Mouse (Mus musculus): ENCODE measurements around the gene S100a6. TPM values are rescaled to one million over a fixed set of nuclear protein-coding genes. Genes with fewer than 3 reads are reported as not detected.

The S100a6 gene
- polyA plus RNA-seq, 1 experiment = 3,458 TPM

DNA sequence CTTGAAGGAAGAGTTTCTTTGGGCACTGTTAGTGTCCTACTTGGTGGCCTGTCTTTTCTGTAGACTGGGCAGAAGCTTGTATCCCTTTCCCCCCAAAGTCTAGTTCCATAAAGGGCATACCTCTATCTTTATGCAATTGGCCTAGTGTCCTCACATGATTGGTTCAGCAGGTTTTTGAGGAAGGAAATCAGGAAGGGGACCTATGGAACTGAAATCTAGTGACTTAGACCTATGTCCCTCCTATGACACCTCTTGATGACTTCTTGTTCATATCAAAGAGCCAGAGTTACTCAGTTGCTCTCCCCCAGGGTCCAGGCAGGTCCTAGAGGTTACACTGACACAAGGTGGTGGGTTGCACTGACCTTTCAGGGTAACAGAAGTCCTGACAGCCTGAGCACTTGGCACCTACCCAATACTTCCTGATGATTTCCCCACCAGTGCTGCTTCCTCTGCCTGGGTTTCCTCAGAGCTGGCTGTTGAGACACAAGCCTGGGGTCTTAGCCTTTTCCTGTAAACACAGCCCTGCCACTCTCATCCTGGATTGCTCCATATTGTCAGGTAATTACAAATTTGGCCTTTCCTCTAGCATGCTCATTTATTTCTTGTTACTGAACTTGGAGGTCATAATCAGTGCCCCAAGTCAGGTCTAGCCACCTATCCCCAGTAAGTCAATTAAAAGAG is 46.8 kb downstream of the S100a6 start:
- Histone ChIP-seq H3K4me1 (ENCODE audit: control insufficient read depth, insufficient read depth, low read length) (0 out of 2 replicates have a peak, but pooled peaks cover 6% of the 10 kb centered on the region), H3K4me3 (ENCODE audit: insufficient read depth, low read length) (no peak overlapping the region), H3K27ac (ENCODE audit: insufficient read depth, low read length) (no peak overlapping the region)
- TF ChIP-seq CTCF (IDR thresholded peaks at IDR 0.05; ENCODE audit: borderline replicate concordance, insufficient read depth, low read length) (no peak), POLR2A (IDR thresholded peaks at IDR 0.05; ENCODE audit: low read depth, low read length) (no peak)

- H3K27ac ChIP-seq (ENCODE audit: insufficient read depth, low read length) = no peak overlapping the region
- H3K4me3 ChIP-seq (ENCODE audit: insufficient read depth, low read length) = no peak overlapping the region
- no peaks in the 10 kb centered on the region for H3K4me1 ChIP-seq (ENCODE audit: control insufficient read depth, insufficient read depth, low read length)
- TF ChIP-seq CTCF (IDR thresholded peaks at IDR 0.05; ENCODE audit: borderline replicate concordance, insufficient read depth, low read length) (no peak), POLR2A (IDR thresholded peaks at IDR 0.05; ENCODE audit: low read depth, low read length) (no peak)
Measured at GRCm38 (mm10) chr3:90664219-90664618, 51.5 kb downstream of the S100a6 start.

DNA sequence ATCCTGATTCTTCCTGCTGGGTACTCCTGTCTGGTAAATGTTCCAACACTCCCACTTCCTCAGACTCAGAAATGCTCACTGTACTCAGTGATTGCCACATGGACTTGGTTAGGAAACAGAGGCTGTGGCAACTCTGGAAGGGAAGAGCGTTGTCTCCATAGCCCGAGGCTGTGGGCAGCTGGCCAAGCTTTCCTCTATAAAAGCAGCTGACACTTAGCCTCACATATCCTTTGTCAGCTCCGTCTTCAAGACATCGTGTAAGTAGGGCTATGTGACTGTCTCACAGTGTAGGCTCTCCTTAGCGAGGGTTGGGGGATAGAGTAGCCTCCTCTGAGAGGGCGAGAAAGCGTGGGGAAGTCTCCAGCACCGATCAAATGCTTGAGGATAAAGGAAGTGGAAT is 56.2 kb downstream of the S100a6 start, which contains the start of gene S100a8:
Gene S100a8, plus strand, starts transcription at position 133 of the 400 bp plus-strand sequence.
- Histone ChIP-seq H3K27ac (ENCODE audit: insufficient read depth, low read length) (no peak within 1 kb of the TSS), H3K4me1 (ENCODE audit: control insufficient read depth, insufficient read depth, low read length) (no peaks in the 10 kb centered on the region), H3K4me3 (ENCODE audit: insufficient read depth, low read length) (no peak within 1 kb of the TSS)
- TF ChIP-seq CTCF (IDR thresholded peaks at IDR 0.05; ENCODE audit: borderline replicate concordance, insufficient read depth, low read length) = no peak
- no peak for TF ChIP-seq POLR2A (IDR thresholded peaks at IDR 0.05; ENCODE audit: low read depth, low read length)

Other genes starting within 250 kb of the S100a6 start
- gene Slc27a3, start 222.9 kb upstream of the S100a6 start, polyA plus RNA-seq (2011; ENCODE audit: insufficient read length, low read depth, missing spikeins) = 9.0 and 20.0 TPM in 2 replicates
- 39.5 and 40.0 TPM in 2 replicates for gene Ints3, start 179.3 kb upstream of the S100a6 start, polyA plus RNA-seq (2011; ENCODE audit: insufficient read length, low read depth, missing spikeins)
- gene Npr1, start 147.0 kb upstream of the S100a6 start, polyA plus RNA-seq (2011; ENCODE audit: insufficient read length, low read depth, missing spikeins) = 0.18 TPM in 1 of 2 replicates, not detected in the other
- 82.1 and 97.0 TPM in 2 replicates for gene Ilf2, start 136.8 kb upstream of the S100a6 start, polyA plus RNA-seq (2011; ENCODE audit: insufficient read length, low read depth, missing spikeins)
- 87.6 and 102 TPM in 2 replicates for gene Snapin, start 121.8 kb upstream of the S100a6 start, polyA plus RNA-seq (2011; ENCODE audit: insufficient read length, low read depth, missing spikeins)
- 92.9 and 111 TPM in 2 replicates for gene Chtop, start 103.4 kb upstream of the S100a6 start, polyA plus RNA-seq (2011; ENCODE audit: insufficient read length, low read depth, missing spikeins)
- 27.6 and 37.9 TPM in 2 replicates for gene S100a1, start 98.5 kb upstream of the S100a6 start, polyA plus RNA-seq (2011; ENCODE audit: insufficient read length, low read depth, missing spikeins)
- 38.7 and 60.4 TPM in 2 replicates for gene S100a13, start 98.4 kb upstream of the S100a6 start, polyA plus RNA-seq (2011; ENCODE audit: insufficient read length, low read depth, missing spikeins)
- gene S100a14, start 86.0 kb upstream of the S100a6 start, polyA plus RNA-seq (2011; ENCODE audit: insufficient read length, low read depth, missing spikeins) = not detected in 2 replicates
- gene S100a16, start 75.6 kb upstream of the S100a6 start, polyA plus RNA-seq (2011; ENCODE audit: insufficient read length, low read depth, missing spikeins) = 40.2 and 49.1 TPM in 2 replicates
- gene S100a3, start 52.3 kb upstream of the S100a6 start, polyA plus RNA-seq (2011; ENCODE audit: insufficient read length, low read depth, missing spikeins) = 1.7 TPM in 1 of 2 replicates, not detected in the other
- not detected in 2 replicates for gene S100a2, start 22.6 kb upstream of the S100a6 start, polyA plus RNA-seq (2011; ENCODE audit: insufficient read length, low read depth, missing spikeins)
- gene Gm42674, start 11.0 kb upstream of the S100a6 start, polyA plus RNA-seq (2011; ENCODE audit: insufficient read length, low read depth, missing spikeins) = 3.5 TPM in 1 of 2 replicates, not detected in the other
- 454 and 1,115 TPM in 2 replicates for gene S100a4, start 9.1 kb upstream of the S100a6 start, polyA plus RNA-seq (2011; ENCODE audit: insufficient read length, low read depth, missing spikeins)
- gene S100a5, start 4.4 kb upstream of the S100a6 start, polyA plus RNA-seq (2011; ENCODE audit: insufficient read length, low read depth, missing spikeins) = not detected in 2 replicates
- gene S100a7a, start 41.1 kb downstream of the S100a6 start, polyA plus RNA-seq (2011; ENCODE audit: insufficient read length, low read depth, missing spikeins) = 1.9 and 2.2 TPM in 2 replicates
- gene S100a8, start 56.1 kb downstream of the S100a6 start, polyA plus RNA-seq (2011; ENCODE audit: insufficient read length, low read depth, missing spikeins) = not detected in 2 replicates
- gene S100a9, start 82.8 kb downstream of the S100a6 start, polyA plus RNA-seq (2011; ENCODE audit: insufficient read length, low read depth, missing spikeins) = not detected in 2 replicates
- gene Pglyrp4, start 114.0 kb downstream of the S100a6 start, polyA plus RNA-seq (2011; ENCODE audit: insufficient read length, low read depth, missing spikeins) = not detected in 2 replicates
- gene Gm5849, start 165.0 kb downstream of the S100a6 start, polyA plus RNA-seq (2011; ENCODE audit: insufficient read length, low read depth, missing spikeins) = not detected in 2 replicates

All from embryonic fibroblast, embryonic 13.5 days (primary cell).